Mouse (Mus musculus): ENCODE measurements around the gene Aup1. TPM values are rescaled to one million over a fixed set of nuclear protein-coding genes. Genes with fewer than 3 reads are reported as not detected.

The Aup1 gene
- polyA plus RNA-seq, 1 experiment = 129 TPM

GRCm38 (mm10) chr6:83014482-83015466, 39.5 kb upstream of the Aup1 start:
- no peak overlapping the region for H3K4me3 ChIP-seq (ENCODE audit: insufficient read depth, low read length)
- H3K27ac ChIP-seq (ENCODE audit: insufficient read depth, low read length) = peak overlapping the region; percentile 93
- TF ChIP-seq CTCF (IDR thresholded peaks at IDR 0.05; ENCODE audit: borderline replicate concordance, insufficient read depth, low read length) (no peak), POLR2A (IDR thresholded peaks at IDR 0.05; ENCODE audit: low read depth, low read length) (no peak)
- H3K4me1 ChIP-seq (ENCODE audit: control insufficient read depth, insufficient read depth, low read length) = peaks cover 17% of the 10 kb centered on the region

GRCm38 (mm10) chr6:83015749-83016148, 38.6 kb upstream of the Aup1 start:
- peaks cover 17% of the 10 kb centered on the region for H3K4me1 ChIP-seq (ENCODE audit: control insufficient read depth, insufficient read depth, low read length)
- H3K27ac ChIP-seq (ENCODE audit: insufficient read depth, low read length) = peak overlapping the region; percentile 99
- no peak overlapping the region for H3K4me3 ChIP-seq (ENCODE audit: insufficient read depth, low read length)
- TF ChIP-seq POLR2A (IDR thresholded peaks at IDR 0.05; ENCODE audit: low read depth, low read length) (no peak), CTCF (IDR thresholded peaks at IDR 0.05; ENCODE audit: borderline replicate concordance, insufficient read depth, low read length) (no peak)

GRCm38 (mm10) chr6:83017190-83017589, 37.1 kb upstream of the Aup1 start:
- H3K4me1 ChIP-seq (ENCODE audit: control insufficient read depth, insufficient read depth, low read length) = peaks cover 20% of the 10 kb centered on the region
- no peak overlapping the region for H3K4me3 ChIP-seq (ENCODE audit: insufficient read depth, low read length)
- peak overlapping the region; percentile 96 for H3K27ac ChIP-seq (ENCODE audit: insufficient read depth, low read length)
- TF ChIP-seq POLR2A (IDR thresholded peaks at IDR 0.05; ENCODE audit: low read depth, low read length) = peak; percentile 30
- TF ChIP-seq CTCF (IDR thresholded peaks at IDR 0.05; ENCODE audit: borderline replicate concordance, insufficient read depth, low read length) = no peak

DNA sequence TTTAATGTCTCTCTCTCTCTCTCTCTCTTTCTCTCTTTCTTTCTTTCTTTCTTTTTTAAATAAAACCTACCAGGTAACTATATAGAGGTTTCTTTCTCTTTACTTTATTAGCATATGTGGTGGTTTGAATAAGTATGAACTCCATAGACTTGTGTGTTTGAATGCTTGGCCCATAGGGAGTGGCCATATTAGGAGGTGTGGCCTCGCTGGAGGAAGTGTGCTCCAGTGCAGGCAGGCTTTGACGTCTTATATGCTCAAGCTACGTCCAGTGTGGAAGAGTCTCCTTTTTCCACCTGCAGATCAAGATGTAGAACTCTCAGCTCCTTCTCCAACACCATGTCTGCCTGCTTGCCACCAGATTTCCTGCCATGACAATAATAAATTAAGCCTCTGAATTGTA, 35.3 kb upstream of the Aup1 start:
- no peak overlapping the region for H3K4me3 ChIP-seq (ENCODE audit: insufficient read depth, low read length)
- TF ChIP-seq CTCF (IDR thresholded peaks at IDR 0.05; ENCODE audit: borderline replicate concordance, insufficient read depth, low read length) (no peak), POLR2A (IDR thresholded peaks at IDR 0.05; ENCODE audit: low read depth, low read length) (no peak)
- no peak overlapping the region for H3K27ac ChIP-seq (ENCODE audit: insufficient read depth, low read length)
- H3K4me1 ChIP-seq (ENCODE audit: control insufficient read depth, insufficient read depth, low read length) = peaks cover 26% of the 10 kb centered on the region

DNA sequence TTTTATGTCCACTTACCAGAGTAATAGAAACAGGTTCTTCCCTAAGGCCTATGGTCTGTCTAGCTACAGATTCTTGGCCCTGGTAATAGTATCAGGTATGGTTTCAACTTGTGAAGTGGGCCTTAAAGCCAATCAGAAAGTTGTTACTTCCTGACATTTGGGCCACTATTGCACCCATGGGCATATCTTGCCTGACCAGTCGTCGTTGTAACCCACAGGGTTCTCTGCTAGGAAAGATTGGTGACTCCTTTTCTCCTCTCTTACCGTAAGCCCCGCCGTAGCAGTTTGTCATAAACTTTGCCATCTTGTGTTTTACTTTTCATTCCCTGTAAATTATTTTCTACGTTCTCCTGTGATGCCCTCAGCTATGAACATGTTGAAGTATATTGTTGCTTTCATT, 34.2 kb upstream of the Aup1 start:
- no peak overlapping the region for H3K4me3 ChIP-seq (ENCODE audit: insufficient read depth, low read length)
- H3K27ac ChIP-seq (ENCODE audit: insufficient read depth, low read length) = no peak overlapping the region
- H3K4me1 ChIP-seq (ENCODE audit: control insufficient read depth, insufficient read depth, low read length) = peaks cover 29% of the 10 kb centered on the region
- TF ChIP-seq POLR2A (IDR thresholded peaks at IDR 0.05; ENCODE audit: low read depth, low read length) (no peak), CTCF (IDR thresholded peaks at IDR 0.05; ENCODE audit: borderline replicate concordance, insufficient read depth, low read length) (no peak)

GRCm38 (mm10) chr6:83020836-83021593, 33.3 kb upstream of the Aup1 start:
- Histone ChIP-seq H3K27ac (ENCODE audit: insufficient read depth, low read length) (no peak overlapping the region), H3K4me1 (ENCODE audit: control insufficient read depth, insufficient read depth, low read length) (peaks cover 27% of the 10 kb centered on the region), H3K4me3 (ENCODE audit: insufficient read depth, low read length) (no peak overlapping the region)
- TF ChIP-seq CTCF (IDR thresholded peaks at IDR 0.05; ENCODE audit: borderline replicate concordance, insufficient read depth, low read length) (no peak), POLR2A (IDR thresholded peaks at IDR 0.05; ENCODE audit: low read depth, low read length) (no peak)

GRCm38 (mm10) chr6:83023008-83023407, 31.3 kb upstream of the Aup1 start:
- H3K4me1 ChIP-seq (ENCODE audit: control insufficient read depth, insufficient read depth, low read length) = peaks cover 26% of the 10 kb centered on the region
- H3K4me3 ChIP-seq (ENCODE audit: insufficient read depth, low read length) = no peak overlapping the region
- peak overlapping the region; percentile 95; the same call in 1 of the 2 replicates for H3K27ac ChIP-seq (ENCODE audit: insufficient read depth, low read length)
- TF ChIP-seq CTCF (IDR thresholded peaks at IDR 0.05; ENCODE audit: borderline replicate concordance, insufficient read depth, low read length) (no peak), POLR2A (IDR thresholded peaks at IDR 0.05; ENCODE audit: low read depth, low read length) (no peak)

DNA sequence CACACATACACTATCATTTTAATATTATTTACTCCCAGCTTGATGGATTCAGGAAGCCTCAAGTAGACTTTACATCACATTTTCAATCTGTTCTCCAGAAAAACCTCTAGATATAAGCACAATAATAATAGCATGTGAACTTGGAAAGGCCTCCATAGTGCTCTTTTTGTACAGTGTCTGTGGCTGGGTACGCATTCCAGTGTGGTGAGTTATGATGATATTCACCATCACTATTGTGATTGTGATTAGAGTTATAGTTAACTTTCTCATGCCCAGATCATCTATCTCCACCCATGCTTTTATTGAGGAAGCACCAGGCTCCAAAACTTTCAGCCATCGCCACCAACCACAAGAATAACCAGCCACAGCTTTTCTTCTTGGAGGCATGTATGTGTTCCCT, 30.5 kb upstream of the Aup1 start:
- H3K4me1 ChIP-seq (ENCODE audit: control insufficient read depth, insufficient read depth, low read length) = peaks cover 32% of the 10 kb centered on the region
- TF ChIP-seq CTCF (IDR thresholded peaks at IDR 0.05; ENCODE audit: borderline replicate concordance, insufficient read depth, low read length) (no peak), POLR2A (IDR thresholded peaks at IDR 0.05; ENCODE audit: low read depth, low read length) (no peak)
- H3K27ac ChIP-seq (ENCODE audit: insufficient read depth, low read length) = peak overlapping the region; percentile 95
- no peak overlapping the region for H3K4me3 ChIP-seq (ENCODE audit: insufficient read depth, low read length)

- TF ChIP-seq POLR2A (IDR thresholded peaks at IDR 0.05; ENCODE audit: low read depth, low read length) (no peak; the same call in 1 of the 2 replicates), CTCF (IDR thresholded peaks at IDR 0.05; ENCODE audit: borderline replicate concordance, insufficient read depth, low read length) (no peak)
- Histone ChIP-seq H3K4me3 (ENCODE audit: insufficient read depth, low read length) (no peak overlapping the region), H3K4me1 (ENCODE audit: control insufficient read depth, insufficient read depth, low read length) (peaks cover 36% of the 10 kb centered on the region), H3K27ac (ENCODE audit: insufficient read depth, low read length) (peak overlapping the region; percentile 95)
Observed at GRCm38 (mm10) chr6:83024421-83024820, 29.9 kb upstream of the Aup1 start.

All from embryonic fibroblast, embryonic 13.5 days (primary cell).